Mouse (Mus musculus) fibroblast of lung, adult 2 months (primary cell): ENCODE results near the gene Ust.
A peak's percentile ranks its signal among the peaks of the same experiment; 100 is the strongest.

Experiments
- DNase-seq: peaks from one replicate; pipeline ENCODE4 v3.0.0-alpha.2; 2011; ENCODE audit warnings: low read depth

Gene Ust

DNA sequence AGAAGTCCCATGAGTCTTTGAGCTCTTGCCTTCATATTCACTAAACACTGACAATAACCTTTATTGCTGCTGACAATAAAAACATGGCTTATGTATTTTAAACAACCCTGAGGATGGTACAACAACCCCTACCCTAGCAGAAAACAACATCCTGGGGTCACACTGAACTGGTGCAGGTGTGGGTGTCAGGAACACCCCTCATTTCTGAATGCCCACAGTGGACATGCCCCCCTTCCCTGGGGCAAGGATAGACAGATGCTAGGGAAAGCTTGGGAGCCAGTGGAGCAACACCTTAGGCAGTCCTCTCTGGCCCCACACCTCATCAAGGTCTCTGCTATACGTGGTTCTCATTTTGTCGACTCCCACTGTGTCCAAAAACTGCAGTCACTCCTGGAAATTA lies 343.9 kb downstream of the Ust start:
- DNase-seq, result no peak

DNA sequence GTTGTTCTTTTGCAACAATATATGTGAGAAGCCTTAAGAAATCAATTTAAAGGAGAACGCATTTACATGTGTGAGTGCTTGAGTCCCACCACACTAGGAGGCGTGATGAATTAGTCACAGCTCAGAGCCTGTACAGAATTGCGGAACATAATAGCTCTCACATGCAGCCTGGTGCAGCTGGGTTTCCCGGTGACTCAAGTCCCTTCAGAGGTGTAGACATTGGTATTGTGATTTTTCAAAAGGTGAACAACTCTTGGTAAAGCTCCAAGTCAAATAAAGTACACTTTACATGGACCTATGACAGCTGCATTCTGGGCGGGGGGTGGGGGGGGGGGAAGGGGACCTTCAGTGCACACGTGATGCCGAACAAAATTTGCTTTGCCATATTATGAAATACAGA lies 344.4 kb downstream of the Ust start:
- no peak for DNase-seq

DNA sequence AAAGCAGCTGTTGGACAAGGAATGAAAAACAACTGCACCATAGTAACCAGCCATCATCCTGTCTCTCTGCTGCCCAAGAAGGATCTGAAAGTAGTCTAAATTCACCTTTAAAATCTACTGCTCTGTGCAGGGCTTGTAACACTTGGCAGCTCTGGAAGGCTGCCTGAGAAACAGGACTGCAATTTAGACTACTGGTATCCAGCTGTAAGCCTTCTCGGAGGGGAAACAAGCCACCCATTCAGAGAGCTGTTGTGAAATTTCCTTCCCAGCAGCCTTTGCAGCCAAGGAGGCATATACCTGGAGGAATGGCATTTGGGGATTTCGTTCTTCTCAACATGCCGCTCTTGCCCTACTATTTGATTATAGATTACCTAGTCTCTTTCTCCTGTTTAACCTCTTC lies 345.6 kb downstream of the Ust start:
- DNase-seq, result peak; percentile 84

DNA sequence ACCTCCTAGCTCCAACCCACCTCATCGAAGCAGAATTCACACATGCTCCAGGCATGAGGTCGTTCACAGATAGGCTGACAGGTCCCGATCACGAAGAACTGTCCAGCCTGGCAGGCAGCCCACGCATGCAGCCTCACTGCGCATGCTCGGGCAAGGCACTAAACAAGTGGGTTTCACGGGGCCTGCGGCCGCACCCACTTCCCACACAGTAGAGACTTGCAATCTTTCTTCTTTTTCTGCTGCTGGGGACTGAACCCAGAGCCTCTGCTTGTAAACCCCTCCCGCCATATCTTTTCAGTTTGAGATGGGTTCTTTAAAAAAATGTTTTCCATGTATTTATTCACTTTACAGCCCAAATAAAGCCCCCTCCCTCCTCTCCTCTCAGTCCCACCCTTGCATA lies 347.1 kb downstream of the Ust start:
- DNase-seq, result no peak
